Mouse (Mus musculus) liver, adult 2 months (tissue): ENCODE measurements around the gene Kdm1b. TPM values are rescaled to one million over a fixed set of nuclear protein-coding genes. Genes with fewer than 3 reads are reported as not detected.

Experiments used
- DNase-seq: peaks from one replicate; pipeline ENCODE4 v3.0.0-alpha.2; 2011; ENCODE audit warnings: low read depth, low spot score; ENCODE audit errors: extremely low read depth
- H3K27ac ChIP-seq: fragments of 200-500 bp; replicated peaks from 2 replicates; pipeline ENCODE4 v1.5.1; 2012; ENCODE audit warnings: low read depth, mild to moderate bottlenecking, control low read depth, inconsistent platforms, low read length; ENCODE audit not compliant: insufficient read depth
- H3K27me3 ChIP-seq: fragments of 200-500 bp; 2 replicates; pipeline ENCODE4 v1.6.1; 2012; ENCODE audit warnings: mild to moderate bottlenecking, moderate library complexity, low read length, inconsistent platforms; ENCODE audit not compliant: control insufficient read depth, insufficient read depth
- H3K36me3 ChIP-seq: fragments of 200-500 bp; 2 replicates; pipeline ENCODE4 v1.6.1; 2012; ENCODE audit warnings: low read length, inconsistent platforms; ENCODE audit not compliant: control insufficient read depth, insufficient read depth
- H3K4me1 ChIP-seq: fragments of 200-500 bp; 2 replicates; pipeline ENCODE4 v1.6.1; 2011; ENCODE audit warnings: low read length; ENCODE audit not compliant: control insufficient read depth, insufficient read depth
- H3K4me3 ChIP-seq: fragments of 200-500 bp; 2 replicates; pipeline ENCODE4 v1.5.1; 2011; ENCODE audit warnings: low read depth, mild to moderate bottlenecking, control low read depth, low read length, moderate library complexity; ENCODE audit not compliant: insufficient read depth
- H3K79me2 ChIP-seq: fragments of 200-500 bp; 2 replicates; pipeline ENCODE4 v1.6.1; 2012; ENCODE audit warnings: inconsistent platforms, mild to moderate bottlenecking, low read length, moderate library complexity; ENCODE audit not compliant: control insufficient read depth, insufficient read depth
- H3K9ac ChIP-seq: fragments of 200-500 bp; 2 replicates; pipeline ENCODE4 v1.6.1; 2012; ENCODE audit warnings: low read depth, mild to moderate bottlenecking, control low read depth, inconsistent platforms, low read length
- CTCF ChIP-seq: fragments of 200-500 bp; IDR thresholded peaks from 2 replicates; pipeline ENCODE4 v1.5.1; 2011; ENCODE audit warnings: low read depth, low read length, control low read depth
- POLR2A ChIP-seq: fragments of 200-500 bp; IDR thresholded peaks from 2 replicates; pipeline ENCODE4 v1.6.1; 2011; ENCODE audit warnings: low read length, control low read depth; ENCODE audit not compliant: insufficient read depth; ENCODE audit errors: extremely low read depth
- WGBS: fragments of 180-500 bp; shearing (Covaris S2); methylation state at CpG from one replicate; pipeline ENCODE4 v1.1.7; 2018; 5-methylcytosine and 5-hydroxymethylcytosine counted together
- polyA plus RNA-seq: library from polyadenylated mRNA; depleted of rRNA; stranded (reverse); fragments of >200 nt; gene quantifications from 2 replicates; pipeline ENCODE4 v1.2.3, GENCODE M21; 2012
- total RNA-seq: library from RNA; depleted of rRNA; stranded (reverse); fragments of >200 nt; gene quantifications from 2 replicates; pipeline ENCODE4 v1.2.3, GENCODE M21; 2014

The Kdm1b gene
- total and polyA plus RNA-seq, 2 experiments = 7.4 to 21.1 TPM

DNA sequence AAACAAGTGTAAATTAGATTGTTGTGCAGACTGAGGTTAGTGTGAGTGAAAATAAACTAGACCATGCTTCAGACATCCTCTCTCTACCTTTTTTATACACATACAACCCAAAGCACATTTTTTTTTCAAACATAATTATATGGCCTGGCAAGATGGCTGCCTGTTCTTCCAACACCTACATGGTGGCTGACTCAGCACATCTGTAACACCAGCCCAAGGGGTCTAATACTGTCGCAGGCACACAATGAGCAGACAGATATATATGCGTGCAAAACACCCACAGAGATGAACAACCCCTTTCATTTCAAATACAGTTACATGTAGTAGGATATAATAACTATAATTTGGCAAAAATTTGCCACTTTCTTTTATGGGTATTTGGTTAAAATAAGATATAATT, 57.3 kb downstream of the Kdm1b start:
- Histone ChIP-seq H3K27ac (no peak overlapping the region), H3K9ac (no peak overlapping the region), H3K79me2 (peaks cover 3% of the 10 kb centered on the region; the same call in 1 of the 2 replicates), H3K4me1 (peaks cover 3% of the 10 kb centered on the region; the same call in 1 of the 2 replicates), H3K4me3 (no peak overlapping the region), H3K36me3 (peaks cover 17% of the 10 kb centered on the region), H3K27me3 (no peaks in the 10 kb centered on the region)
- TF ChIP-seq CTCF (no peak), POLR2A (no peak)
- WGBS = 92% methylated on average over 2 of the region's 2 CpGs
- DNase-seq = no peak

- no peak overlapping the region for H3K9ac ChIP-seq
- no peak for DNase-seq
- 50% methylated on average over 2 of the region's 2 CpGs for WGBS
Measured at GRCm38 (mm10) chr13:47104146-47104545, 60.8 kb downstream of the Kdm1b start.

DNA sequence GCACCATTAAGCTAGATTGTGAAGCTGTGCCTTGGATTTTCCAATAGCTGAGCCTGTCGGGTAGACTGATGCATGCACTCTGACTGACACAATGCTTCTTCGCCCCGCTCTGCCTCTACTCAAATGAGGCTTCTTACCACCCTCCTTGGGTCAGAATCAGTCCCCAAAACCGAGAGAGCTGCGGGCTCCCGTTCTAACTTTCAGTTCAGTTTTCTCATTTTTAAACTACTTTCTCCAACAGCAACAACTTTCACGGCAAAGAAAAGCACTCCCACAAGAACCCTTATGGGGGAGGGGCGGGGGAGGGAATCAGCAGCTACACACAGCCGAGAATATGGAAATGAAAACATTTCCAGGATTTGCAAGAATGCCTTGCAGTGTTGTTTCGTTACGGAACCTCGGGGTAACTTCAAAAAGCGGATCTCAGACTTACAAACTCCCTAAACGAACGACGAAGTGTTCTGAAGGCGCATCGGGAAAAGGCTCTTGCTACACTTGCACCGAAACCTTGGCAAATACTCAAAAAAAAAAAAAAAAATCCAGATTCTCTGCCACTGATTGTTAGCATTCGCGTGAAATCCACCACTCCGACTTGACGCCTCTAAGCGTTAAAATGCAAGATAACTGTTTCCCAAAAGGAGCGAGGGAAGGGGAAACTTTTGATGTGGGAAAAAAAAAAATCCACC, 61.7 kb downstream of the Kdm1b start:
- 2% methylated on average over 25 of the region's 25 CpGs for WGBS
- Histone ChIP-seq H3K27me3 (no peaks in the 10 kb centered on the region), H3K27ac (peak overlapping the region; percentile 47), H3K36me3 (peaks cover 2% of the 10 kb centered on the region; the same call in 1 of the 2 replicates), H3K9ac (peak overlapping the region; percentile 97), H3K4me1 (peaks cover 3% of the 10 kb centered on the region; the same call in 1 of the 2 replicates), H3K79me2 (peaks cover 3% of the 10 kb centered on the region; the same call in 1 of the 2 replicates), H3K4me3 (peak overlapping the region; percentile 94)
- TF ChIP-seq POLR2A (no peak), CTCF (no peak)
- DNase-seq = peak; percentile 51

More at GRCm38 (mm10) chr13:47104146-47104545, 60.8 kb downstream of the Kdm1b start:
- Histone ChIP-seq H3K4me3 (no peak overlapping the region), H3K36me3 (peaks cover 7% of the 10 kb centered on the region), H3K79me2 (peaks cover 3% of the 10 kb centered on the region; the same call in 1 of the 2 replicates), H3K27ac (no peak overlapping the region), H3K4me1 (peaks cover 3% of the 10 kb centered on the region; the same call in 1 of the 2 replicates), H3K27me3 (no peaks in the 10 kb centered on the region)
- TF ChIP-seq CTCF (no peak), POLR2A (no peak)

DNA sequence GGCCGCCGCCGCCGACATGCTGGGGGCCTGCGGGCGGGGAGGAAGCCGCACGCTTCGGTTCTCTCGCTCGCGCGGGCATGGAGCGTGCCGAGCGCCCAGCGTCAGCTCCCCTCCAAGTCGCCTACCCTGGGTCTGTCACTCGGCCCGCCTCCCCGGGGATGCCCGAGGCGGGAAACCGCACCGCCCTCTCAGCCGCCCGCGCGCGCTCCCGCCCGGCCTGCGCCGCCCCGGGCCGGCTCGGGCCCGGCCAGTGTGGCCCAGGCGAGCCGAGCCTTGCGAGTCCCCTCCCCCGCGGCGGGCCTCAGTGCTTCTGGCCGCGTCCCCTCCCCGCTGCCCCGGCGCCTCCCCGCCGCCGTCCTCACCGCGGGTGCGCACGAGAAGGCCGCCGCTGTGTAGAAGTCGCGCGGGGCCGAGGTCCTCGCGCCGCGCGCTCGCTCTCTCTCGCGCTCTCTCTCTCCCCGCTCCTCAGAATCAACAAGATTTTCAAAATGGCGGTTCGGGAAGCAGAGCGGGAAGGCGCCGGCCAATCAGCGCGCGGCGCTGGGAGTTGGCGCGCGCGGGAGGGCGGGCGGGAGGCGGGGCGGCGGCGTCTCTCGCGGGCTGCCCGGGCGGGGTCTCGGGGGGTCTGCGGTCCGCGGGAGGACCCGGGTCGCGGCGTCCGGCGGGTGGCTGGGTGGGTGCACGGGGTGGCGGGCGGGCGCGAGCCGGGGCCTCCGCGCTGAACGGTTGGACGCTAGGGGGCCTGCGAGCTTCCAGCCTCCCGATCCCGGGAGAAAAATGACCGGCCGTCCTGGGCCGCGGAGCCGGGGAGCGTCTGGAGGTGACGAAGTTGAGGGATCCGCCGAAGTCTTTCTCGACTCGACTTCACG, 62.6 kb downstream of the Kdm1b start, which contains the start of gene Dek:
Dek (minus strand) TSS at position 491 of the 869 bp plus-strand sequence.
- peak; percentile 60 for DNase-seq
- WGBS = 1% methylated on average over 119 of the region's 129 CpGs
- Histone ChIP-seq H3K9ac (peak within 1 kb of the TSS; percentile 97), H3K27me3 (no peaks in the 10 kb centered on the region), H3K36me3 (0 out of 2 replicates have a peak, but pooled peaks cover 1% of the 10 kb centered on the region), H3K27ac (peak within 1 kb of the TSS; percentile 75), H3K79me2 (peaks cover 3% of the 10 kb centered on the region; the same call in 1 of the 2 replicates), H3K4me1 (peaks cover 3% of the 10 kb centered on the region; the same call in 1 of the 2 replicates), H3K4me3 (peak within 1 kb of the TSS; percentile 94)
- TF ChIP-seq CTCF = peak; percentile 34; the same call in 1 of the 2 replicates
- TF ChIP-seq POLR2A = 0 out of 2 replicates have a peak, but pooled peaks have one; percentile 12

DNA sequence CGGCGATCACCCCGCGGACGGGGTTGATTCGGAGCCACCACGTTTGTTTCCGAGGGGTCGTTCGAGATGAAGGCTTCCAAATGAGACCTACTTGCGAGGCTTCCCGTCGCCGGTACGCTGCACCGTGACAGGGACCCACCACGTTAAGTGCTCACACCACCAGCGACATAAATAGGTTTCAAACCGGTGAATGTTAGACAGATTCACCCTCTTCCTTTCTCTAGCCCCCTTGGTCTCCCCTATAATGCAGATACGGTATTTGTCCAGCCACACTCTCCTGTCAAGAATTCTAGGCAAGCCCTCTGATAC, 63.2 kb downstream of the Kdm1b start:
- Histone ChIP-seq H3K4me1 (peaks cover 3% of the 10 kb centered on the region; the same call in 1 of the 2 replicates), H3K36me3 (no peaks in the 10 kb centered on the region), H3K27ac (no peak overlapping the region; the same call in 1 of the 2 replicates), H3K4me3 (peak overlapping the region; percentile 67), H3K27me3 (no peaks in the 10 kb centered on the region), H3K9ac (peak overlapping the region; percentile 57), H3K79me2 (peaks cover 3% of the 10 kb centered on the region; the same call in 1 of the 2 replicates)
- peak; percentile 33 for DNase-seq
- under 1% methylated on average over 20 of the region's 20 CpGs for WGBS
- TF ChIP-seq POLR2A (no peak), CTCF (no peak)
